In the genomic region with DNA sequence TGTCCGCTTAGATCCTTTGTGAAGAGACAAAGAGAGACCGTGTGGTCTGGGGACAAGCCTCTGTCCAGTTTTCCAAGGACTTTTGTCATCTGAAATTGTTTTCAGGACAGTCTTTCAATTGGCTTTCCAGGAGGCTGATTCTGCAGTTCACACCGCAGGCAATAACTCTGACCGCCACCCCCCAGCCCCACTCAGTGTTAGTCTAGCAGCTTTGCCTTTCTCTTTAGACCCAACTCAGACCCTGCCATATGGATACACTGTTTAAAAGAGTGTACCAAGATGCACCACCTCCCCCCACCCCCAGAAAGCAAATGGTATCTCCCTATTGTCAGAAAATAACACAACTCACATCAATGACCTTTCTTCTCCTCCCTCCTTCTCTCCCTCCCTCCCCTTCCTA, we compare ENCODE assay signal across 12 mouse cellular contexts. TPM values are rescaled to one million over a fixed set of nuclear protein-coding genes. Genes with fewer than 3 reads are reported as not detected.
A peak's percentile ranks its signal among the peaks of the same experiment; 100 is the strongest.
DNase-seq lines count a peak whose midpoint lies in the region; ATAC-seq lines count a peak whose summit lies in the region.
"Had no signal": no experiment of that assay in that cellular context is flagged by ENCODE, and none has a peak within 500 bp of the region (broad histone marks: within the 10 kb centered on the region; RNA-seq: fewer than 3 reads in every experiment).

No protein-coding gene starts in this region.

- peaks cover 18% of the 10 kb centered on the region for H3K4me1 ChIP-seq in forebrain, embryonic 10.5 days
- peaks cover 10% of the 10 kb centered on the region for H3K4me1 ChIP-seq in hindbrain, embryonic 14.5 days (replicated peaks; ENCODE audit: control insufficient read depth, insufficient read depth, low read length)
- peaks cover 6% of the 10 kb centered on the region; the same call in 1 of the 2 replicates for H3K4me1 ChIP-seq in midbrain, embryonic 16.5 days (ENCODE audit: control insufficient read depth, insufficient read depth, low read length)

- H3K36me3 ChIP-seq in forebrain, embryonic 10.5 days (replicated peaks) = no peaks in the 10 kb centered on the region
- H3K36me3 ChIP-seq in hindbrain, embryonic 14.5 days (replicated peaks; ENCODE audit: control insufficient read depth, insufficient read depth) = no peaks in the 10 kb centered on the region
- H3K36me3 ChIP-seq in midbrain, embryonic 16.5 days (ENCODE audit: control insufficient read depth, insufficient read depth, low read length) = no peaks in the 10 kb centered on the region

- 75% methylated on average over 4 of the region's 4 CpGs for WGBS in forebrain, embryonic 10.5 days
- WGBS in hindbrain, embryonic 14.5 days = 31% methylated on average over 4 of the region's 4 CpGs
- 44% methylated on average over 4 of the region's 4 CpGs for WGBS in midbrain, embryonic 16.5 days

- H3K27ac ChIP-seq in forebrain, embryonic 10.5 days = peak overlapping the region; percentile 80
- peak overlapping the region; percentile 65; the same call in 1 of the 2 replicates for H3K27ac ChIP-seq in hindbrain, embryonic 14.5 days
- H3K27ac ChIP-seq in midbrain, embryonic 16.5 days (ENCODE audit: low read length) = no peak overlapping the region; the same call in 1 of the 2 replicates

- H3K4me2 ChIP-seq in hindbrain, embryonic 14.5 days (replicated peaks) = peak overlapping the region; percentile 20; the same call in 1 of the 2 replicates
- H3K4me2 ChIP-seq in midbrain, embryonic 16.5 days (ENCODE audit: low read length) = peak overlapping the region; percentile 25; the same call in 1 of the 2 replicates

- peaks cover 5% of the 10 kb centered on the region; the same call in 1 of the 2 replicates for H3K9me3 ChIP-seq in forebrain, embryonic 10.5 days
- H3K9me3 ChIP-seq in hindbrain, embryonic 14.5 days (ENCODE audit: control insufficient read depth, low read length) = no peaks in the 10 kb centered on the region
- H3K9me3 ChIP-seq in midbrain, embryonic 16.5 days (replicated peaks; ENCODE audit: control insufficient read depth, low read length, poor library complexity, severe bottlenecking) = no peaks in the 10 kb centered on the region; the same call in 1 of the 2 replicates

- DNase-seq in ES-CJ7 (ENCODE audit: low read depth, low spot score) = peak; percentile 49
- no peak for DNase-seq in forebrain, embryonic 10.5 days (ENCODE audit: extremely low spot score, low spot score)
- no peak for DNase-seq in hindbrain, embryonic 14.5 days (ENCODE audit: low spot score)
- DNase-seq in left cerebral cortex, postnatal 25 days (ENCODE audit: low spot score in 2 of 2) = no peak
- no peak for DNase-seq in heart, adult 9 months (ENCODE audit: low spot score in 2 of 2)
- DNase-seq in layer of hippocampus, adult 11-12 months (ENCODE audit: low spot score) = no peak
- DNase-seq: adrenal gland, adult 8-10 months; liver, postnatal 0 days; spleen, adult 18-20 months; thymus, adult 18-20 months had no signal

- no peaks in the 10 kb centered on the region for H3K27me3 ChIP-seq in forebrain, embryonic 10.5 days (ENCODE audit: poor library complexity, severe bottlenecking)
- H3K27me3 ChIP-seq in hindbrain, embryonic 14.5 days (ENCODE audit: control insufficient read depth, insufficient read depth, low read length) = no peaks in the 10 kb centered on the region
- no peaks in the 10 kb centered on the region for H3K27me3 ChIP-seq in midbrain, embryonic 16.5 days (ENCODE audit: control insufficient read depth, insufficient read depth, low read depth, low read length)

- H3K9ac ChIP-seq in hindbrain, embryonic 14.5 days = 0 out of 2 replicates have a peak overlapping the region, but pooled peaks have one; percentile 28
- H3K9ac ChIP-seq in midbrain, embryonic 16.5 days (ENCODE audit: low read depth, low read length) = no peak overlapping the region
- H3K9ac ChIP-seq: liver, postnatal 0 days had no signal

- H3K4me3 ChIP-seq in forebrain, embryonic 10.5 days = no peak overlapping the region
- H3K4me3 ChIP-seq in hindbrain, embryonic 14.5 days (replicated peaks; ENCODE audit: low read length) = no peak overlapping the region
- no peak overlapping the region for H3K4me3 ChIP-seq in midbrain, embryonic 16.5 days (ENCODE audit: low read depth, low read length)

- intact Hi-C loops in left cerebral cortex, postnatal 25 days (cut with DNase I) = loop anchor here (2.0 to 5.0 kb wide), 2 partner anchors 856 to 1110 kb away; no protein-coding TSS in a partner anchor

- ATAC-seq in hindbrain, embryonic 14.5 days (ENCODE audit: low FRiP score) = no peak
- no peak for ATAC-seq in midbrain, embryonic 16.5 days
- no peak for ATAC-seq in erythroblast, adult 5-6 weeks (replicated peaks; ENCODE audit: low FRiP score, poor library complexity, severe bottlenecking)
- ATAC-seq: liver, postnatal 0 days had no signal

RNA-seq across cellular contexts. Expression of gene Zfp64, which starts 35.6 kb away (rescaled TPM):
- polyA plus RNA-seq in forebrain, embryonic 10.5 days (2016; fragmentation: Nextera tagmentation; extraction: Ambion mirVana) = 35.4 and 40.1 TPM in 2 replicates
- 27.3 and 29.7 TPM in 2 replicates for polyA plus RNA-seq in hindbrain, embryonic 14.5 days (2014; fragmentation: Nextera tagmentation; extraction: Ambion mirVana)
- 42.0 and 46.0 TPM in 2 replicates for polyA plus RNA-seq in midbrain, embryonic 16.5 days (2015; fragmentation: Nextera tagmentation; extraction: Ambion mirVana)
- 3.1 and 3.5 TPM in 2 replicates for total RNA-seq in erythroblast, adult 5-6 weeks (2015; ENCODE audit: low replicate concordance)
- total RNA-seq in erythroblast, adult 5-6 weeks (2017; ENCODE audit: low replicate concordance) = 4.2 and 4.3 TPM in 2 replicates
- 10 to 100 TPM; 15.1 to 15.4 TPM for total RNA-seq in left cerebral cortex, postnatal 25 days (2021)
